Mouse (Mus musculus): ENCODE results near the gene Rdh5.

DNA sequence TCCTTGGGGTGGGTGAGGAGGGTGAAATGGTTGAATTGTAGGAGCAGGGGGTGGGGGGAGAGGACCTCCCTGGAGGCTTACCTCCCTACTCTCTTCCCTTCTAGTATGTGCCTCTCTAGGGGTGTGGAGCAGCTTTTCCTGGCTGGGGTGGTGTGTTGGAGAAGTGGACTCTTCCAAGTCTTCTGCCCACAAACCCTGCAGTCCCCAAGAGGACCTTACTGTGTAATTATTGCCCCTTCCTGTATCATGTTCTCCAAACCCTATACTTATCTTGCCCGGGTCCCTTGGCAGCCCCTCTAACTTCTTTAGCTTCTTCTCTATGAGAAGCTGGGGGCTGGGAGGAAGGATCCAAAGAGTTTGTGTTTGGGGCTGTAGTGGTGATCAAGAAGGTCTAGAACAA is 25.9 kb downstream of the Rdh5 start:
- no peak for TF ChIP-seq CTCF (IDR thresholded peaks at IDR 0.05; ENCODE audit: borderline replicate concordance, insufficient read depth, low read depth, low read length)
- TF ChIP-seq POLR2A (IDR thresholded peaks at IDR 0.05; ENCODE audit: borderline replicate concordance, insufficient read depth, low read length), result no peak
